Mouse (Mus musculus) C2C12 (cell line): ENCODE data around the gene Unc5b.

Experiments used
- CEBPB ChIP-seq: IDR thresholded peaks from one replicate; pipeline ENCODE4 v1.6.1; 2011; ENCODE audit warnings: low read depth, mild to moderate bottlenecking, control low read depth, moderate library complexity
- CTCF ChIP-seq: IDR thresholded peaks from one replicate; pipeline ENCODE4 v1.5.1; 2011; ENCODE audit not compliant: control insufficient read depth, insufficient read depth, insufficient read length
- MAX ChIP-seq: IDR thresholded peaks from one replicate; pipeline ENCODE4 v1.6.1; 2011; ENCODE audit warnings: mild to moderate bottlenecking, control low read depth
- MYOG ChIP-seq: IDR thresholded peaks from one replicate; pipeline ENCODE4 v1.6.1; 2011; ENCODE audit not compliant: control insufficient read depth, insufficient read length; ENCODE audit errors: extremely low read depth
- USF1 ChIP-seq: IDR thresholded peaks from one replicate; pipeline ENCODE4 v1.6.1; 2011; ENCODE audit warnings: low read depth, mild to moderate bottlenecking, control low read depth, moderate library complexity

DNA sequence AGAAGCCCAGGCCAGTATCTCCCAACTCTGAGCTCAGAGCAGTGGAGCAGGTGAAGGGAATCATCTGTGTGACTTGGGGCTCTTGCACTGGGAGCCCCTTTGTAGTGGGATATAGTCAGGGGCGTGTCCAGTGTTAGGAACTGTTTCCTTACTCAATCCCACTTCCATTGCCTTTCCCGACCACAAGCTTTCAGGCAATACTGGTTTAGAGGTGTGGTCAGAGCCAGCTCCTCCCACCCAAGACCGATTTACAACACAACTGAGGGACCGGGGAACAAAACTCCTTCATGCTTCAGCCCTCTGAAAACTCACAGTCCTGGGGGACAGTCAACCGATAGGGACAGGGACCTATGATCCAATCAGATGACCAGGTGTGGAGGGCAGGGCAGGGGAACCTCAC lies 110.9 kb downstream of the Unc5b start:
- TF ChIP-seq CTCF, result no peak
- no peak for TF ChIP-seq MAX
- no peak for TF ChIP-seq MYOG
- no peak for TF ChIP-seq USF1
- TF ChIP-seq CEBPB, result no peak
